Mouse (Mus musculus): ENCODE measurements around the gene Ufc1. TPM values are rescaled to one million over a fixed set of nuclear protein-coding genes. Genes with fewer than 3 reads are reported as not detected.
"Not testable (repeated sequence)": the region's sequence is repeated elsewhere in the genome, so short reads cannot be mapped to it uniquely, and the experiment has no call there.

Gene Ufc1
- polyA plus RNA-seq, 1 experiment from 2014 or later = 126 TPM

- not testable (repeated sequence) for H3K9me3 ChIP-seq (ENCODE audit: control insufficient read depth, low read length)
Measured at GRCm38 (mm10) chr1:171241952-171242351, 52.9 kb downstream of the Ufc1 start.

GRCm38 (mm10) chr1:171240911-171241310 lies 53.9 kb downstream of the Ufc1 start:
- no peak overlapping the region for H3K27ac ChIP-seq (ENCODE audit: low read depth, low read length)
- H3K9me3 ChIP-seq (ENCODE audit: control insufficient read depth, low read length) = no peaks in the 10 kb centered on the region
- no peak for ATAC-seq
- peaks cover 48% of the 10 kb centered on the region for H3K36me3 ChIP-seq (ENCODE audit: control insufficient read depth, insufficient read depth, low read length)
- H3K4me3 ChIP-seq (ENCODE audit: low read length) = no peak overlapping the region
- no peaks in the 10 kb centered on the region for H3K27me3 ChIP-seq (replicated peaks; ENCODE audit: control insufficient read depth, insufficient read depth, low read length)
- H3K9ac ChIP-seq (ENCODE audit: low read depth, low read length) = no peak overlapping the region; the same call in 1 of the 2 replicates
- H3K4me2 ChIP-seq (ENCODE audit: low read length) = no peak overlapping the region
- H3K4me1 ChIP-seq (ENCODE audit: control insufficient read depth, insufficient read depth, low read depth, low read length) = peaks cover 4% of the 10 kb centered on the region
- 93% methylated on average over 10 of the region's 10 CpGs for WGBS

More at GRCm38 (mm10) chr1:171241952-171242351, 52.9 kb downstream of the Ufc1 start:
- H3K4me3 ChIP-seq (ENCODE audit: low read length); H3K4me1 ChIP-seq (ENCODE audit: control insufficient read depth, insufficient read depth, low read depth, low read length); H3K27ac ChIP-seq (ENCODE audit: low read depth, low read length); H3K27me3 ChIP-seq (replicated peaks; ENCODE audit: control insufficient read depth, insufficient read depth, low read length); H3K4me2 ChIP-seq (ENCODE audit: low read length); ATAC-seq; H3K9ac ChIP-seq (ENCODE audit: low read depth, low read length): not testable (repeated sequence)
- H3K36me3 ChIP-seq (ENCODE audit: control insufficient read depth, insufficient read depth, low read length) = peaks cover 41% of the 10 kb centered on the region
- 84% methylated on average over 12 of the region's 12 CpGs for WGBS

GRCm38 (mm10) chr1:171239992-171240744 lies 54.7 kb downstream of the Ufc1 start:
- H3K4me3 ChIP-seq (ENCODE audit: low read length) = no peak overlapping the region
- no peak overlapping the region for H3K27ac ChIP-seq (ENCODE audit: low read depth, low read length)
- no peaks in the 10 kb centered on the region for H3K9me3 ChIP-seq (ENCODE audit: control insufficient read depth, low read length)
- no peaks in the 10 kb centered on the region for H3K4me1 ChIP-seq (ENCODE audit: control insufficient read depth, insufficient read depth, low read depth, low read length)
- WGBS = 78% methylated on average over 15 of the region's 15 CpGs
- no peak for ATAC-seq
- peaks cover 54% of the 10 kb centered on the region for H3K36me3 ChIP-seq (ENCODE audit: control insufficient read depth, insufficient read depth, low read length)
- H3K4me2 ChIP-seq (ENCODE audit: low read length) = no peak overlapping the region
- no peaks in the 10 kb centered on the region for H3K27me3 ChIP-seq (replicated peaks; ENCODE audit: control insufficient read depth, insufficient read depth, low read length)
- no peak overlapping the region; the same call in 1 of the 2 replicates for H3K9ac ChIP-seq (ENCODE audit: low read depth, low read length)

Other genes with a start within 250 kb of the Ufc1 start
- gene Fcgr3, start 230.1 kb downstream of the Ufc1 start, polyA plus RNA-seq (2015; fragmentation: Nextera tagmentation; extraction: Ambion mirVana) = 9.8 and 11.5 TPM in 2 replicates
- 11.6 and 11.8 TPM in 2 replicates for gene Cfap126, start 181.1 kb downstream of the Ufc1 start, polyA plus RNA-seq (2015; fragmentation: Nextera tagmentation; extraction: Ambion mirVana)
- 316 and 354 TPM in 2 replicates for gene Sdhc, start 144.4 kb downstream of the Ufc1 start, polyA plus RNA-seq (2015; fragmentation: Nextera tagmentation; extraction: Ambion mirVana)
- gene Mpz, start 144.3 kb downstream of the Ufc1 start, polyA plus RNA-seq (2015; fragmentation: Nextera tagmentation; extraction: Ambion mirVana) = 4.7 and 5.3 TPM in 2 replicates
- 44.7 and 48.7 TPM in 2 replicates for gene Pcp4l1, start 98.8 kb downstream of the Ufc1 start, polyA plus RNA-seq (2015; fragmentation: Nextera tagmentation; extraction: Ambion mirVana)
- 0.26 and 0.73 TPM in 2 replicates for gene Nr1i3, start 81.1 kb downstream of the Ufc1 start, polyA plus RNA-seq (2015; fragmentation: Nextera tagmentation; extraction: Ambion mirVana)
- gene Tomm40l, start 72.5 kb downstream of the Ufc1 start, polyA plus RNA-seq (2015; fragmentation: Nextera tagmentation; extraction: Ambion mirVana) = 60.9 and 69.6 TPM in 2 replicates
- 5.2 and 6.5 TPM in 2 replicates for gene Apoa2, start 70.0 kb downstream of the Ufc1 start, polyA plus RNA-seq (2015; fragmentation: Nextera tagmentation; extraction: Ambion mirVana)
- 25.5 and 25.7 TPM in 2 replicates for gene Fcer1g, start 60.7 kb downstream of the Ufc1 start, polyA plus RNA-seq (2015; fragmentation: Nextera tagmentation; extraction: Ambion mirVana)
- 6.0 and 6.6 TPM in 2 replicates for gene Adamts4, start 44.6 kb downstream of the Ufc1 start, polyA plus RNA-seq (2015; fragmentation: Nextera tagmentation; extraction: Ambion mirVana)
- 262 and 280 TPM in 2 replicates for gene Ndufs2, start 43.6 kb downstream of the Ufc1 start, polyA plus RNA-seq (2015; fragmentation: Nextera tagmentation; extraction: Ambion mirVana)
- 101 and 106 TPM in 2 replicates for gene B4galt3, start 24.7 kb downstream of the Ufc1 start, polyA plus RNA-seq (2015; fragmentation: Nextera tagmentation; extraction: Ambion mirVana)
- gene Ppox, start 13.8 kb downstream of the Ufc1 start, polyA plus RNA-seq (2015; fragmentation: Nextera tagmentation; extraction: Ambion mirVana) = 42.7 and 47.9 TPM in 2 replicates
- 92.3 and 101 TPM in 2 replicates for gene Usp21, start 7.0 kb downstream of the Ufc1 start, polyA plus RNA-seq (2015; fragmentation: Nextera tagmentation; extraction: Ambion mirVana)
- 46.5 and 49.5 TPM in 2 replicates for gene Dedd, start 34.1 kb upstream of the Ufc1 start, polyA plus RNA-seq (2015; fragmentation: Nextera tagmentation; extraction: Ambion mirVana)
- gene Nit1, start 50.6 kb upstream of the Ufc1 start, polyA plus RNA-seq (2015; fragmentation: Nextera tagmentation; extraction: Ambion mirVana) = 51.2 and 54.7 TPM in 2 replicates
- gene Pfdn2, start 50.6 kb upstream of the Ufc1 start, polyA plus RNA-seq (2015; fragmentation: Nextera tagmentation; extraction: Ambion mirVana) = 123 and 143 TPM in 2 replicates
- 3.3 and 4.3 TPM in 2 replicates for gene Klhdc9, start 65.8 kb upstream of the Ufc1 start, polyA plus RNA-seq (2015; fragmentation: Nextera tagmentation; extraction: Ambion mirVana)
- gene Nectin4, start 75.1 kb upstream of the Ufc1 start, polyA plus RNA-seq (2015; fragmentation: Nextera tagmentation; extraction: Ambion mirVana) = 4.1 and 4.7 TPM in 2 replicates
- gene Arhgap30, start 93.9 kb upstream of the Ufc1 start, polyA plus RNA-seq (2015; fragmentation: Nextera tagmentation; extraction: Ambion mirVana) = 0.73 and 0.79 TPM in 2 replicates
- 150 and 170 TPM in 2 replicates for gene Usf1, start 116.3 kb upstream of the Ufc1 start, polyA plus RNA-seq (2015; fragmentation: Nextera tagmentation; extraction: Ambion mirVana)
- gene Tstd1, start 123.8 kb upstream of the Ufc1 start, polyA plus RNA-seq (2015; fragmentation: Nextera tagmentation; extraction: Ambion mirVana) = 6.3 and 7.0 TPM in 2 replicates
- 14.1 and 15.6 TPM in 2 replicates for gene F11r, start 142.5 kb upstream of the Ufc1 start, polyA plus RNA-seq (2015; fragmentation: Nextera tagmentation; extraction: Ambion mirVana)
- gene Alyref2, start 208.5 kb upstream of the Ufc1 start, polyA plus RNA-seq (2015; fragmentation: Nextera tagmentation; extraction: Ambion mirVana) = 25.7 and 28.3 TPM in 2 replicates
- not detected in 2 replicates for gene Itln1, start 240.3 kb upstream of the Ufc1 start, polyA plus RNA-seq (2015; fragmentation: Nextera tagmentation; extraction: Ambion mirVana)

Measured in hindbrain, embryonic 16.5 days (tissue).